Mouse (Mus musculus): ENCODE measurements at regions not wholly inside any gene's neighbourhood (a gene's known extent, or its start where the extent isn't known, plus 50 kb on each side); places are given as distances from the start of the nearest gene placed in this dataset.

DNA sequence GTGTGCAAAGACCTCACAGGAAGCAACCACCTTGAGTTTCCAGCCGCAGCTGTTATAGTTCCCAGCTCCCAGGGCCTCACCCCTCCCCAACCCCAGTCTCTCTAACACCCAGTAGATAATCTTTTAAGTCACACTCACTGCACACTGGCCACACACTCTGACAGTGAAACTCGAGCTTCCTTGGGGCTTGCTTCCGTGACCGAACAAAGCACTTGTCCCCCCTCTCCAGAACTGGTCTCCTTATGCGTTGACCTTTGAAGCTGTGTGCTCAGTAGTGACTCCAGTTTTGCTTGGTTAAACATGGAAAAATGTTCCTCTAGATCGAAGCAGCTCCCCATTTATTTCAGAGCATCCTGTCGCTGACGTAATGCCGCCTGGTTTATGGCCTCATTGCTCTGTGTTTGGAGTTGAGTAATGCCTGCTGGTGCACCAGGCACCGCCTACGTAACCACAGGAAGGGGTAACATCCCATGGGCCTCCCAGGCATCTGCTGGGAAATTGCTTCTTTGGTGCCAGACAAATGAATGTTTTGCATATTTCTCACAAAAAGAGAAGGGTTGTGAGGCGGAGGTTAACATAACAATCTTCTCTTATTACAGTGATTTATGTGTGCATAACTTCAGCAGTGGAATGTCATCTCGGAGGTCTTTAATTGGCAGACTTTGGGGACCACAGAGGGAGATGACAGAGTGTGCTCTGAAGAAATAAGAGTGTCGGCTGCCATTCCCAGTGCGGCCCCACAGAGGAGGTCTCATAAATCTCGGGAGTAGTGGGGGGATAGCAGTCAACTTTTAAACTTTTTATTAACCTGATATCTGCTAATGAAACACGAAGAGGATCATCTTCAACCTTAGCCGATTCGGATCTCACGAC, 292.7 kb upstream of the Zfp507 start:
- peak; percentile 63 for DNase-seq (ENCODE audit: low read depth, low spot score)

GRCm38 (mm10) chr7:36091132-36091531, 288.3 kb upstream of the Zfp507 start:
- DNase-seq (ENCODE audit: low read depth, low spot score), result no peak

DNA sequence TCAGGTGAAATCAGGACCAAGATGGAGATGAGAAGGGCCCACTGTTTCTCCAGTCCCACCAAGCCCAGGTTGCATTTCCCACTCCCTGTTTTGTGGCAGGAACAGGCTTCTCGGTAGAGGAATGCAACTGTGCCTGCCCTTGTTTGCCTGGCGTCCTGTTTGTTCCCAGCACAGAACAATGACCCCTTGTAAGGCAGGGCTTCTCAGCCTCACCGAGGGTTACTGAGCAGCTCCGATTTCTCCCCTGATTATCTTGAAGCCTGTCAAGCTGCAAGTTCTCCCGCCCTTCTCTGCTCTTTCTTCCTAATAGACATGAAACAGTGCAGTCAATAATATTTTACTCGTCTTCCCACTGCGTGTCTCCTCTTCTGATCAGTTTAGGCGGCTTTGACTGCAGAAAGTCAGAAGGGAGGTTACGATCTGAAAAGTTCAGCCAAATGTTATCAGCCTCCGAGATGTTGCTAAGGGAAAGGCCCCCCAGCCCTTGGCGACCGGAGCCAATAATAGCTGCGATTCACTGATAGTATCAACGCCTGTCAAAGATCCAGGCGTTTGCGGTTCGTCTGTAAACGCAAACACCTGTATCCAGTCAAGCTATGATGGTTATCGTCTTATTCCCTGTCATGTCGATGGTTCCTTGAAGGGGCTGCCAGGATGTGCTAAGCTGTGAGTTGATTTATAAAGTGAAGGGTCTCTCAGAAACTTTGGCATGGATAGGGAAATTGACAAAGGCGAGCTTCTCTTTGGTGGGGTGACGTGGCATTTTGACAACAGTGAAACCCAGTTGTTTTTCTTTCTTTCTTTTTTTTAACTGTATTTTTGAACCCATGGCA, 287.7 kb upstream of the Zfp507 start:
- DNase-seq (ENCODE audit: low read depth, low spot score), result peak; percentile 52

- DNase-seq (ENCODE audit: low read depth, low spot score), result no peak
Observed at GRCm38 (mm10) chr7:36087598-36087997, 284.8 kb upstream of the Zfp507 start.

- no peak for DNase-seq (ENCODE audit: low read depth, low spot score)
Observed at GRCm38 (mm10) chr7:36078666-36079065, 275.9 kb upstream of the Zfp507 start.

- no peak for DNase-seq (ENCODE audit: low read depth, low spot score)
Observed at GRCm38 (mm10) chr7:36078089-36078654, 275.4 kb upstream of the Zfp507 start.

DNA sequence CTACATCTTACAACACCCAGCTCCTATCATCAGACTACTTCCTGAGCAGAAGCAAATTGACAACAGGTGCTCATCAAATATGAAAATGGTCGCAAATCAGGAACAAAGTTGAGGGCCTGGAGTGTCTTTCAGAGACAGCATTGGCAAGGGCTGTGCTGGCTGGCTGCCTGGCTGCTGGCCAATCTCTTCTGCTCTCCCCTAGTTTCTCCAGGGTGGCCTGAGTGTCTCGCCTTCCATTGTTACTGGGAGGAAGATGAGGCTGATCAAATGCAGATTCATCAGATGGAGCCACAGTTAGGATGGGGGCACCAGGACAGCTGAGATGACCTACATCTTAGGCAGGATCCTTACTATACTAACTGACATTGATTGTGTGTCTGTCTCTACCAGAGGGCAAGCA, 274.5 kb upstream of the Zfp507 start:
- DNase-seq (ENCODE audit: low read depth, low spot score), result no peak

DNA sequence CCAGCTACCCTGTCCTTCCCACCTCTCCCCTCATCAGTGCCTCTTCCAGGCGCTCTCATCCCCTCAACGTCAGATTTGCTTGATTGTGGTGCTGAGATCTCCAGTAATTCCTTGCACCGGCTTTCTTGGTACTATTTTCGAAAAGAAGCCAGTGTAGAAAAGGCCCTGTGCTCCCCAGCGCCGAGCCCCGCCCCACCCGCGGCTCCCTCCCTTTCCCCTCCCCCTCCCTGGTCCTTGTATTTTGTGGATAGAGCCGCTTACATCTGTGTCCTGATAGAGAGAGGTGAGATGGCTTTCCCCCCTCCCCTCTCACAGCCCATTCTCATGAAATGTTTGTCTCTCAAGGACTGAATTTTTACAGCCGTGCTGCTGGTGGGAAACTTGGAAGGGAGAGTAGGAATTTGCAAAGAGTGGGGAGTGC, 273.2 kb upstream of the Zfp507 start:
- peak; percentile 40 for DNase-seq (ENCODE audit: low read depth, low spot score)

DNA sequence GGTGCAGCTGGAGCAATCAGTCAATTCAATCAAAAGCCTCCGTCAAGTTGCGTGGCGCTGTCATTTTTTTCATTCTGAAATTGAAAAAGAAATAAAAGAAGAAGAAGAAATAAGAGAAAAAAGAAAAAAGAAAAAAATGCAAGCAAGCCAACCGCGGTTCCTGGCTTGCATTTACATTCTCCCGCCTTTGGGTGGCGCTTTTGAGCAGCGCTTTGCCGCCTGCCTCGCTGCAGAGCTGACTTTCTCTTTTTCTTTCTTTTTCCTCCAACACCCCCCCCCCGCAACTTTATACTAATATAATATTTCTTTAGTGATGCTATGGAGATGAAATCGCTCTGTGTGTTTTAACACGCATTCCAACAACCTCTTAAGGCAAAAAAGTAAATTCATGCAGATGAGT, 269.0 kb upstream of the Zfp507 start:
- peak; percentile 38 for DNase-seq (ENCODE audit: low read depth, low spot score)

GRCm38 (mm10) chr7:36066725-36067124, 263.9 kb upstream of the Zfp507 start:
- no peak for DNase-seq (ENCODE audit: low read depth, low spot score)

DNA sequence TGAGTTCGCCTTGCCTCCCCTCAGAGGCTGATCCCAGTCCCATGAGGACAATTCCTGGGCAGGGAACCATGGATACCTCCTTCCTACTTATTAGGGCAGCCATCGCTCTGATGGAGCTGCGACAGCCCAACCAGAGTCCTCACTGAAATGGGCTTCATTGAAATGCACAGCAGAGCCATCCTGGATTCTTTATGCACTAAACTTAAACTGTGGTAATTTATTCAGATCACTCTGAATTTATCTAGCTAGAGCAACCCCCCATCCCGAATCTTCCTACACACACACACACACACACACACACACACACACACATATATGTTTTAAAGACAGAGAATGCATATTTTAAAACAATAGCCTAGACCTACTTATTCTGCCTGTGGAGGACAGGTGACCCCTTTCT, 258.9 kb upstream of the Zfp507 start:
- no peak for DNase-seq (ENCODE audit: low read depth, low spot score)

- no peak for DNase-seq (ENCODE audit: low read depth, low spot score)
Observed at GRCm38 (mm10) chr7:36060426-36060825, 257.6 kb upstream of the Zfp507 start.

DNA sequence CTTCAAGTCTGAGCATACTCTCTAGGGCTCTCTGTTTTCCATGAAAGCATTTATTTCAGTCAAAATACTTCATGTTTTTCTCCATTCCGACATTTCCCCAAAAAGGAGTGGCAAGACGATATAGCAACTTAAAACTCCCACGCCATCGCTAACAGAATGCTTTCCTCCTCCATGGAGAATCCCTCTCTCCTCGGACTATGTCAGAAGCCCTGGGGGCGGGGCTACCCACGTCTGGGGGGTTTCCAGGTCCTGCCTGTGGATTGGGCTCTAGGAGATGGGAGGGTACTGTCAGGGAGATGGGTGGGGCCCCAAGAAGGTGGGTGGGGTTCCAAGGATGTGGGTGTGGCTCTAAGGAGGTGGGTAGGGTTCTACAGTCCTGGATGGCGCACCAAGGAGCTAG, 243.2 kb upstream of the Zfp507 start:
- DNase-seq (ENCODE audit: low read depth, low spot score), result no peak

DNA sequence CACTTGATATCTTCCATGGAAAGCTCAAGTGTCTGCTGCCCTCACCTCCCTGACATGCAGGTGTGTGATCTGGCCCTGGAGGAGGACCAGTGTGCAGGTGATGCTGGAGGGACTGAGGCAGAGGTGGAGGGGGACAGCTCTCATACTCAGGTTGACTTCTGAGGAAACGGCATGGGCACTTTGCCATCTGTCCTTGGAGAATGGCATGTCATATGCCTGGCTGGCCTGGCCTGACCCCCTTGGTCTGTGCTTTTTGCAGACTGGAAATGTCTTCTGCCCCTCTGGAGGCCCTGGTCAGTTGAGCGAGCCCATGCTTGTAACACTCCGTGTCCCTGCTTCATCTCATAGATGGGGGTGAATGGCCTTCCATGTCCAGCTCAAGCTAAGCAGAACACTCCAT, 229.1 kb upstream of the Zfp507 start:
- no peak for DNase-seq (ENCODE audit: low read depth, low spot score)

- DNase-seq (ENCODE audit: low read depth, low spot score), result no peak
Observed at GRCm38 (mm10) chr7:36023015-36023414, 220.2 kb upstream of the Zfp507 start.

DNA sequence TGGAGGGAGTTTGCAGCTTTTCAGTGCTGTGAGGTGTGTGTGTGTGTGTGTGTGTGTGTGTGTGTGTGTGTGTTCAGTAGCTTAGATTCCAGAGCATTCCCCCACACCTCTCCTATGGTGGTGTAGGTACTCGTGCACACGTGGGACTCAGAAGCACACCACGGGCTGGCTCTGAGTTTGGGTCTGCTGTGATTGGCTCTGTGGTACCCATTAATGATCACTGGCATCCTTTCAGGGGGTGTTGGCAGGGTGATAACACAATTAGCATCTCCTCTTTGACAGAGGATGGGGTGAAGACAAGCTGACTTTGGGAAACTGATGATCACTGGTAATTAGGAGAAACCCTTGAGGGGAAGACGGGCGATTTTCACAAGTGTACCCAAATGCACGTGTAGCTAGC, 219.7 kb upstream of the Zfp507 start:
- DNase-seq (ENCODE audit: low read depth, low spot score), result no peak

- peak; percentile 52 for DNase-seq (ENCODE audit: low read depth, low spot score)
Observed at GRCm38 (mm10) chr7:36016926-36017753, 214.3 kb upstream of the Zfp507 start.

- DNase-seq (ENCODE audit: low read depth, low spot score), result no peak
Observed at GRCm38 (mm10) chr7:35996609-35997008, 193.8 kb upstream of the Zfp507 start.

- peak; percentile 64 for DNase-seq (ENCODE audit: low read depth, low spot score)
Observed at GRCm38 (mm10) chr7:35992511-35992910, 189.7 kb upstream of the Zfp507 start.

DNA sequence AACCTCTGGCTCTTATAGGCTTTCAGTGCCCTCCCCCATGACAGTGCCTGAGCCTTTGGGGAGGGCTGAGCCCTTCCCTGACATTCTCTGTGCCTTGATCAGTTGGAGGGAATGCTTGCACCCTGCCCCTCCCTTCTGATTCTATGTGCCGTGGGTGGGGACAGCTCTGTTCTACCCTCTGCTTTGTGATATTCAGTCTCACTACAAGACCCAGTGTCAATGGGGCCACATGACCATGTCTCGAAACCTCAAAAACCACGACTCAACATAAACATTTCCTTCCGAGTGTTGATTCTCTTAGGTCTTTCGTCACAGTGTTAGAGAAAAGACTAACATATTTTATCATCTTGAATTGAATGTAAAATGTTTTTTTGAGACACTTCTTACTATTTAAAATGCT, 188.3 kb upstream of the Zfp507 start:
- DNase-seq (ENCODE audit: low read depth, low spot score), result no peak

GRCm38 (mm10) chr7:35989456-35989855, 186.7 kb upstream of the Zfp507 start:
- DNase-seq (ENCODE audit: low read depth, low spot score), result peak; percentile 48

Data from forelimb bud, embryonic 11.5 days (tissue).